Mouse (Mus musculus) frontal cortex, postnatal 25 days (tissue): ENCODE measurements around the gene Cyp3a59.
"Not testable (repeated sequence)": the region's sequence is repeated elsewhere in the genome, so short reads cannot be mapped to it uniquely, and the experiment has no call there.

Source experiments
- DNase-seq, 2 experiments: peaks; one replicate each; pipeline ENCODE4 v3.0.0; 2022; ENCODE audit warnings: low spot score in 2 of 2

Gene Cyp3a59

GRCm38 (mm10) chr5:146078945-146079344 is at the start of gene Cyp3a59:
Cyp3a59 (plus strand) TSS chr5:146079257.
- DNase-seq: not testable (repeated sequence)

- DNase-seq: no peak
Observed at GRCm38 (mm10) chr5:146070099-146070498, 9.0 kb upstream of the Cyp3a59 start.

GRCm38 (mm10) chr5:146147903-146148302 is 68.8 kb downstream of the Cyp3a59 start:
- DNase-seq: no peak

- DNase-seq: no peak
Observed at GRCm38 (mm10) chr5:146150454-146150853, 71.4 kb downstream of the Cyp3a59 start.

- DNase-seq: not testable (repeated sequence)
Observed at GRCm38 (mm10) chr5:146158326-146158725, 79.3 kb downstream of the Cyp3a59 start.

GRCm38 (mm10) chr5:146160439-146160838 is 81.4 kb downstream of the Cyp3a59 start, which contains the start of gene Gm5565:
Gm5565 (minus strand) TSS chr5:146160539.
- DNase-seq: not testable (repeated sequence)
